Mouse (Mus musculus) MEL (cell line): ENCODE results near the gene Rnf152. TPM values are rescaled to one million over a fixed set of nuclear protein-coding genes. Genes with fewer than 3 reads are reported as not detected.

Experiments
- DNase-seq: peaks from one replicate; pipeline ENCODE4 v3.0.0; 2011; ENCODE audit warnings: low read depth, low spot score
- H3K27ac ChIP-seq: 2 replicates; pipeline ENCODE4 v1.5.1; 2012; ENCODE audit warnings: low read depth, mild to moderate bottlenecking, control low read depth, low read length, moderate library complexity; ENCODE audit not compliant: control insufficient read depth
- H3K27me3 ChIP-seq, 2 experiments: fragments of 150-350 bp in 1 of 2; sonication (generic) in 1 of 2; 2 replicates each; pipeline ENCODE4 v1.6.1; 2012; ENCODE audit warnings: low read length in 2 of 2, mild to moderate bottlenecking in 2 of 2, improper control_type of control experiment in 1 of 2, moderate library complexity in 1 of 2; ENCODE audit not compliant: insufficient read depth in 2 of 2, control insufficient read depth in 1 of 2
- H3K36me3 ChIP-seq, 2 experiments: 2 replicates each; pipeline ENCODE4 v1.6.1; 2012 to 2014; ENCODE audit warnings: low read length in 2 of 2, improper control_type of control experiment in 1 of 2, inconsistent platforms in 1 of 2, mild to moderate bottlenecking in 1 of 2; ENCODE audit not compliant: insufficient read depth in 2 of 2, control insufficient read depth in 1 of 2
- H3K4me1 ChIP-seq, 2 experiments: fragments of 150-350 bp in 1 of 2; sonication (generic) in 1 of 2; 2 replicates each; pipeline ENCODE4 v1.6.1; 2012; ENCODE audit warnings: low read length in 2 of 2, improper control_type of control experiment in 1 of 2, mild to moderate bottlenecking in 1 of 2; ENCODE audit not compliant: insufficient read depth in 2 of 2, control insufficient read depth in 1 of 2
- H3K4me3 ChIP-seq, 2 experiments: fragments of 150-350 bp in 1 of 2; sonication (generic) in 1 of 2; 2 replicates each; pipeline ENCODE4 v1.5.1; 2012; ENCODE audit warnings: low read depth in 2 of 2, low read length in 2 of 2, mild to moderate bottlenecking in 2 of 2, moderate library complexity in 2 of 2, control low read depth in 1 of 2, improper control_type of control experiment in 1 of 2; ENCODE audit not compliant: control insufficient read depth in 1 of 2, insufficient read depth in 1 of 2
- H3K79me2 ChIP-seq: 2 replicates; pipeline ENCODE4 v1.6.1; 2012; ENCODE audit warnings: mild to moderate bottlenecking, low read length, moderate library complexity; ENCODE audit not compliant: control insufficient read depth, poor library complexity, insufficient read depth
- H3K9ac ChIP-seq: 2 replicates; pipeline ENCODE4 v1.6.1; 2012; ENCODE audit warnings: low read depth, mild to moderate bottlenecking, control low read depth, low read length, moderate library complexity; ENCODE audit not compliant: control insufficient read depth, poor library complexity, severe bottlenecking
- H3K9me3 ChIP-seq: fragments of 150-350 bp; sonication (generic); replicated peaks from 2 replicates; pipeline ENCODE4 v1.6.1; 2012; ENCODE audit warnings: mild to moderate bottlenecking, low read length, improper control_type of control experiment, moderate library complexity; ENCODE audit not compliant: insufficient read depth
- BHLHE40 ChIP-seq: IDR thresholded peaks from 2 replicates; pipeline ENCODE4 v1.6.1; 2012; ENCODE audit warnings: low read depth, mild to moderate bottlenecking, inconsistent platforms, low read length, improper control_type of control experiment, borderline replicate concordance
- CHD1 ChIP-seq: IDR thresholded peaks from 2 replicates; pipeline ENCODE4 v1.6.1; 2012; ENCODE audit warnings: low read depth, mild to moderate bottlenecking, inconsistent platforms, low read length, improper control_type of control experiment
- CHD2 ChIP-seq: IDR thresholded peaks from 2 replicates; pipeline ENCODE4 v1.6.1; 2011; ENCODE audit warnings: low read length, improper control_type of control experiment
- ELF1 ChIP-seq: IDR thresholded peaks from 2 replicates; pipeline ENCODE4 v1.6.1; 2014; ENCODE audit warnings: low read depth, mild to moderate bottlenecking, inconsistent platforms, low read length, improper control_type of control experiment, moderate library complexity
- ETS1 ChIP-seq: IDR thresholded peaks from 2 replicates; pipeline ENCODE4 v1.6.1; 2012; ENCODE audit warnings: low read depth, mild to moderate bottlenecking, inconsistent platforms, low read length, improper control_type of control experiment, moderate library complexity
- GATA1 ChIP-seq: IDR thresholded peaks from 2 replicates; pipeline ENCODE4 v1.6.1; 2011; ENCODE audit warnings: low read depth, low read length, improper control_type of control experiment
- HCFC1 ChIP-seq: IDR thresholded peaks from 2 replicates; pipeline ENCODE4 v1.6.1; 2012; ENCODE audit warnings: low read depth, mild to moderate bottlenecking, inconsistent platforms, low read length, improper control_type of control experiment, moderate library complexity
- KAT2A ChIP-seq: conservative IDR thresholded peaks from 2 replicates; pipeline ENCODE4 v1.6.1; 2012; ENCODE audit warnings: low read depth, low read length, improper control_type of control experiment, inconsistent platforms
- MAFK ChIP-seq: IDR thresholded peaks from 2 replicates; pipeline ENCODE4 v1.6.1; 2011; ENCODE audit warnings: low read depth, mild to moderate bottlenecking, low read length, improper control_type of control experiment, borderline replicate concordance
- MAX ChIP-seq: IDR thresholded peaks from 2 replicates; pipeline ENCODE4 v1.6.1; 2011; ENCODE audit warnings: low read length, improper control_type of control experiment
- MAZ ChIP-seq: IDR thresholded peaks from 2 replicates; pipeline ENCODE4 v1.6.1; 2012; ENCODE audit warnings: low read depth, mild to moderate bottlenecking, inconsistent platforms, low read length, improper control_type of control experiment
- MEF2A ChIP-seq: IDR thresholded peaks from 2 replicates; pipeline ENCODE4 v1.6.1; 2014; ENCODE audit warnings: low read depth, mild to moderate bottlenecking, inconsistent platforms, low read length, improper control_type of control experiment; ENCODE audit not compliant: poor library complexity, insufficient replicate concordance, severe bottlenecking; ENCODE audit errors: extremely low read depth
- MXI1 ChIP-seq: IDR thresholded peaks from 2 replicates; pipeline ENCODE4 v1.6.1; 2011; ENCODE audit warnings: mild to moderate bottlenecking, low read depth, low read length, improper control_type of control experiment
- MYB ChIP-seq: IDR thresholded peaks from 2 replicates; pipeline ENCODE4 v1.6.1; 2011; ENCODE audit warnings: mild to moderate bottlenecking, low read depth, low read length, improper control_type of control experiment
- MYC ChIP-seq: IDR thresholded peaks from 2 replicates; pipeline ENCODE4 v1.6.1; 2011; ENCODE audit warnings: low read depth, mild to moderate bottlenecking, low read length, improper control_type of control experiment, moderate library complexity
- NELFE ChIP-seq: IDR thresholded peaks from 2 replicates; pipeline ENCODE4 v1.6.1; 2011; ENCODE audit warnings: low read depth, low read length, improper control_type of control experiment
- POLR2AphosphoS2 ChIP-seq: IDR thresholded peaks from 2 replicates; pipeline ENCODE4 v1.6.1; 2011; ENCODE audit warnings: low read length, improper control_type of control experiment
- POLR2AphosphoS5 ChIP-seq: IDR thresholded peaks from 2 replicates; pipeline ENCODE4 v1.6.1; 2012; ENCODE audit warnings: low read depth, borderline replicate concordance, mild to moderate bottlenecking, inconsistent platforms, low read length, moderate library complexity, mixed read lengths
- RCOR1 ChIP-seq: IDR thresholded peaks from 2 replicates; pipeline ENCODE4 v1.6.1; 2012; ENCODE audit warnings: low read depth, mild to moderate bottlenecking, inconsistent platforms, low read length, improper control_type of control experiment
- SMC3 ChIP-seq: IDR thresholded peaks from 2 replicates; pipeline ENCODE4 v1.6.1; 2011; ENCODE audit warnings: low read depth, low read length, improper control_type of control experiment
- TAL1 ChIP-seq: IDR thresholded peaks from 2 replicates; pipeline ENCODE4 v1.6.1; 2012; ENCODE audit warnings: mild to moderate bottlenecking, inconsistent platforms, low read length, moderate library complexity, mixed read lengths
- TBP ChIP-seq: IDR thresholded peaks from 2 replicates; pipeline ENCODE4 v1.8.0; 2011; ENCODE audit warnings: low read depth, low read length, improper control_type of control experiment
- USF1 ChIP-seq: IDR thresholded peaks from 2 replicates; pipeline ENCODE4 v1.6.1; 2014; ENCODE audit warnings: low read depth, mild to moderate bottlenecking, inconsistent platforms, low read length, improper control_type of control experiment, moderate library complexity
- USF2 ChIP-seq, 2 experiments: IDR thresholded peaks; 2 replicates each; pipeline ENCODE4 v1.6.1; 2011 to 2012; ENCODE audit warnings: improper control_type of control experiment in 2 of 2, low read length in 2 of 2, borderline replicate concordance in 1 of 2, inconsistent platforms in 1 of 2, low read depth in 1 of 2, mild to moderate bottlenecking in 1 of 2; ENCODE audit not compliant: insufficient read depth in 1 of 2
- ZKSCAN1 ChIP-seq: IDR thresholded peaks from 2 replicates; pipeline ENCODE4 v1.6.1; 2012; ENCODE audit warnings: low read depth, mild to moderate bottlenecking, inconsistent platforms, low read length, improper control_type of control experiment, moderate library complexity
- ZMIZ1 ChIP-seq: IDR thresholded peaks from 2 replicates; pipeline ENCODE4 v1.6.1; 2012; ENCODE audit warnings: low read depth, mild to moderate bottlenecking, inconsistent platforms, low read length, improper control_type of control experiment, moderate library complexity
- ZNF384 ChIP-seq: IDR thresholded peaks from 2 replicates; pipeline ENCODE4 v1.6.1; 2012; ENCODE audit warnings: low read depth, mild to moderate bottlenecking, inconsistent platforms, low read length, improper control_type of control experiment
- polyA plus RNA-seq, 2 experiments: library from polyadenylated mRNA; stranded (reverse) in 1 of 2; unstranded in 1 of 2; fragments of >175 nt in 1 of 2; fragments of >200 nt in 1 of 2; gene quantifications; 2 replicates each; pipeline versions ENCODE4 v1.2.1 to v1.2.4; 2012; ENCODE audit warnings: low replicate concordance in 2 of 2, low read depth in 1 of 2; ENCODE audit not compliant: insufficient read length in 2 of 2, insufficient read depth in 1 of 2, missing spikeins in 1 of 2
- total RNA-seq: library from RNA; depleted of rRNA; stranded (reverse); fragments of 300-350 nt; gene quantifications from 2 replicates; pipeline ENCODE4 v1.2.3, GENCODE M21; 2012

The Rnf152 gene
- total and polyA plus RNA-seq, 3 experiments, result not detected

GRCm38 (mm10) chr1:105286906-105287305, 69.6 kb downstream of the Rnf152 start:
- no peaks in the 10 kb centered on the region; a peak in 1 of 4 replicates for H3K27me3 ChIP-seq
- no peak for DNase-seq
- no peaks in the 10 kb centered on the region for H3K9me3 ChIP-seq
- TF ChIP-seq ELF1 (no peak), NELFE (no peak), MYC (no peak), MYB (no peak), TAL1 (no peak), MAZ (no peak), RCOR1 (no peak), CHD2 (no peak), ZKSCAN1 (no peak), ETS1 (no peak), POLR2AphosphoS5 (no peak), MAFK (no peak), TBP (no peak), POLR2AphosphoS2 (no peak), GATA1 (no peak), CHD1 (no peak), BHLHE40 (no peak)
- no peaks in the 10 kb centered on the region for H3K79me2 ChIP-seq
- H3K36me3 ChIP-seq, result no peaks in the 10 kb centered on the region
- no peak overlapping the region for H3K27ac ChIP-seq
- no peaks in the 10 kb centered on the region for H3K4me1 ChIP-seq
- no peak overlapping the region for H3K4me3 ChIP-seq
- no peak overlapping the region for H3K9ac ChIP-seq

GRCm38 (mm10) chr1:105285001-105285400, 71.5 kb downstream of the Rnf152 start:
- DNase-seq, result no peak
- Histone ChIP-seq H3K9ac (no peak overlapping the region), H3K79me2 (no peaks in the 10 kb centered on the region), H3K36me3 (no peaks in the 10 kb centered on the region), H3K27ac (no peak overlapping the region), H3K4me3 (no peak overlapping the region), H3K4me1 (no peaks in the 10 kb centered on the region), H3K9me3 (no peaks in the 10 kb centered on the region), H3K27me3 (no peaks in the 10 kb centered on the region; a peak in 1 of 4 replicates)
- no peak for TF ChIP-seq MYB
- TF ChIP-seq USF1, result no peak
- TF ChIP-seq ZNF384, result no peak
- TF ChIP-seq KAT2A, result no peak
- no peak for TF ChIP-seq CHD1
- no peak for TF ChIP-seq ZMIZ1
- no peak for TF ChIP-seq MXI1
- TF ChIP-seq NELFE, result no peak
- no peak for TF ChIP-seq MYC
- no peak for TF ChIP-seq TAL1
- no peak for TF ChIP-seq MAX
- no peak for TF ChIP-seq USF2 (IDR thresholded peaks at IDR 0.05; ENCODE audit: borderline replicate concordance in 1 of 2, insufficient read depth in 1 of 2, low read depth in 1 of 2, low read length in 2 of 2)
- TF ChIP-seq HCFC1, result no peak
- no peak for TF ChIP-seq MEF2A
- no peak for TF ChIP-seq ELF1
- no peak for TF ChIP-seq MAFK
- no peak for TF ChIP-seq SMC3
- no peak for TF ChIP-seq GATA1
